Mouse (Mus musculus) bone marrow macrophage, adult 2 months (primary cell): ENCODE data around the gene Krt13.

Source experiments
- CTCF ChIP-seq: IDR thresholded peaks from 2 replicates; pipeline ENCODE4 v1.5.1; 2012; ENCODE audit warnings: low read depth, mild to moderate bottlenecking, low read length, moderate library complexity
- POLR2A ChIP-seq: IDR thresholded peaks from 2 replicates; pipeline ENCODE4 v1.6.1; 2012; ENCODE audit warnings: mild to moderate bottlenecking, low read depth, low read length, borderline replicate concordance

DNA sequence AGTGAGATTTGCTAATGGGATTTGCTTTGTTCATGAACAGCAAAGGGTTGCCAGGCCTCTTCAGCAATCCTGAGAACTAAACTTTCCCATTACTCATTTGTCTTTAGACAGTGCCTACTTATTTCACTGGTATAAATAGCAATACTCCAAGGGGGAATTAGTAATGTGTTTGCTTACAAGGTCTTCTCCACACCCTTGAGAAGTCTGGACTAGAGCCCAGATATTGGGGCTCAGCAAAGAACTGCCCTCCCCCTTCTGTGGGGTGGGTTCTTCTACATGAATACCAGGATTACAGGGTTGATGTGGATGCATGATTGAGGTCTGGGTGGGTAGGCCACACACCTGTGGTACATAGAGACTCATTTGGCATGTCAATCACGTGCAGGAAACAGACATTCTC is 47.5 kb downstream of the Krt13 start:
- no peak for TF ChIP-seq CTCF
- no peak for TF ChIP-seq POLR2A
